Mouse (Mus musculus) adrenal gland, postnatal 0 days (tissue): Measurements from ENCODE around the gene Adgrb2. TPM values are rescaled to one million over a fixed set of nuclear protein-coding genes. Genes with fewer than 3 reads are reported as not detected.

Source experiments
- polyA plus RNA-seq: library from polyadenylated mRNA; unstranded; fragments of >200 nt; fragmentation: Nextera tagmentation; extraction: Ambion mirVana; gene quantifications from 2 replicates; pipeline ENCODE4 v1.2.1, GENCODE M21; 2015

The Adgrb2 gene
- polyA plus RNA-seq, result 2.9 and 4.9 TPM in 2 replicates

DNA sequence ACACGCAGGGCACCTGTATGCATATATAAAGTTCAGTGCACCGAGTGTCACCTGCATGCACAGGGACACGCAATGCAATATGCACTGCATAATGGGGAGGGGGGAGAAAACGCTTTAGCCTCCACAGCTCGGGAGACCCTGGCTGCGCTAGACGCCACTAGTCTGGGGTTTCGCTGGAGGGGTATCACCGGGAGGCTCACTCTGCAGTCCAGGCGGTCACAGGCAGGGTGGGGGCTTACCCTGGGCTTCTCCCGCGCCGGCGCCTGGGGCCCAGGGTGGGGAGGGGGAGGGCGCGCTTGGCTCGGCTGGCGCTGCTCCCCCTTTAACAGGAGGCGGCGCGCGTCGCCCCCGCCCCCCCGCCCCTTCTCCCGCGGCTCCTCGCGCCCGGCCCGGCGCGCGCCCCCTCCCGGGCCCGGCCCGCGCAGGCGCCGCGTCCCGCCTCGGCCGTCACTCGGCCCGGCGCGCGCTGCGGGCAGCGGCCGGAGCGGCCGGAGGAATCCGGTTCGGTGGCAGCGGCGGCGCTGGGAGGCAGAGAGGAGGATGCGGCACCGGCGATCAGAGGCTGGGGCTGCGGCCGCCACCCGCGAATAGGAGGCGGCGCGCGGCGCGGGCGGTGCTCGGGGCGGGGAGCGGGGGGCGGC is at the start of gene Adgrb2:
Gene Adgrb2 (plus strand): TSS at position 450 of the 641 bp plus-strand sequence.

DNA sequence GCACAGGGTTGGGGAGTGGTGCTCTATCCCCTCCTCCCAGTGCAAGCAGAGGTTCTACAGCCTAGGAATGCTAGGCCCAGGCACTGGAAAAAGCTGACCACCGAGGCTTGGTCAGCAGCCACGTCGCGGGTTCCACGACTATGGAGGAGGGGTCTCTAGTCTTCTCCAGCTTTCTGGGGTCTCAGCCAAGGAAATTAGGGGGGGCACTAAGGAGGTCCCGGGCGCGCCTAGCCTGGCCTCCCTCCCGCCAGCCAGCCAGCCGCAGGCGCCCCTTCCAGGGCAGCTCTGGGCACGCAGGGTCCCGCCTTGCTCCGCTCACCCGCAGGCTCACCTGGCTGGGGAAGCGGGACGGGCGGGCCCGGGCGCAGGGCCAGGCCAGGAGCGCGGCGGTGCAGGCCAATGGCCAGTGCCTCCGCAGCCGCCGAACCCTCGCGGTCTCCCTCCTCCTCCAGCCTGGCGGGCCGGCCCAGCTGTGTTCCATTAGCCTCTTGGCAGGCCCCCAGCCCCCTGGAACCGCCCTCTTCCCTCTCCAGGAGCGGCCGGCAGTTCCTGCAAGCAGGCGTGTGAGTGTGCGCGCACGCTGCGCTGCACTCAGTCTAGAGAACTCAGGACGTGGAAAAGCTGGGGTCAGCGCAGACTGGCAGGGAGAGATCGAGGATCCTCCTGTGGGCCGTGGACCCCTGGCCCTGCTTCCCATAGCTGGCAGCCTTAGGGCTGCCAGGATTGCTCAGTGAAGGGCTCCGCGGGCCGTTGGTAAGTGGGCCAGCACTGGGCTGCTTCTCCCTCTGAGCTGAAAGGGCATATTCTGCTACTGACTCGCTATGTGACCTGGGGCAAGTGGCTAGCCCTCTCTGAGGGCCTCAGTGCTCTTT is 62.9 kb downstream of the Adgrb2 start, which contains the start of gene Col16a1:
Gene Col16a1 (plus strand): TSS at position 510 of the 872 bp plus-strand sequence.

Other genes with a start within 250 kb of the Adgrb2 start
- 51.5 and 60.2 TPM in 2 replicates for gene Khdrbs1, start 242.6 kb upstream of the Adgrb2 start, polyA plus RNA-seq
- gene Ptp4a2, start 173.7 kb upstream of the Adgrb2 start, polyA plus RNA-seq, result 372 and 588 TPM in 2 replicates
- gene Spocd1, start 55.6 kb upstream of the Adgrb2 start, polyA plus RNA-seq, result 0.10 TPM in 1 of 2 replicates, not detected in the other
- 48.4 and 74.4 TPM in 2 replicates for gene Col16a1, start 63.0 kb downstream of the Adgrb2 start, polyA plus RNA-seq
- gene Pef1, start 117.7 kb downstream of the Adgrb2 start, polyA plus RNA-seq, result 62.6 and 87.6 TPM in 2 replicates
- 0.58 and 1.6 TPM in 2 replicates for gene Hcrtr1, start 154.5 kb downstream of the Adgrb2 start, polyA plus RNA-seq
- gene Tinagl1, start 190.3 kb downstream of the Adgrb2 start, polyA plus RNA-seq, result 33.0 and 59.9 TPM in 2 replicates
- gene Gm853, start 237.5 kb downstream of the Adgrb2 start, polyA plus RNA-seq, result not detected in 2 replicates